Mouse (Mus musculus) testis, adult 2 months (tissue): Measurements from ENCODE around the gene Arhgef17. TPM values are rescaled to one million over a fixed set of nuclear protein-coding genes. Genes with fewer than 3 reads are reported as not detected.

Experiments
- H3K27ac ChIP-seq: fragments of 200-500 bp; 2 replicates; pipeline ENCODE4 v1.5.1; 2012; ENCODE audit warnings: low read depth, low read length; ENCODE audit not compliant: control insufficient read depth, insufficient read depth
- H3K27me3 ChIP-seq: fragments of 200-500 bp; 2 replicates; pipeline ENCODE4 v1.6.1; 2012; ENCODE audit warnings: mild to moderate bottlenecking, low read length, moderate library complexity; ENCODE audit not compliant: control insufficient read depth, insufficient read depth
- H3K36me3 ChIP-seq: fragments of 200-500 bp; 2 replicates; pipeline ENCODE4 v1.6.1; 2012; ENCODE audit warnings: mild to moderate bottlenecking, low read length; ENCODE audit not compliant: control insufficient read depth, insufficient read depth
- H3K4me1 ChIP-seq: fragments of 200-500 bp; 2 replicates; pipeline ENCODE4 v1.6.1; 2012; ENCODE audit warnings: low read length; ENCODE audit not compliant: control insufficient read depth, insufficient read depth
- H3K4me3 ChIP-seq: fragments of 200-500 bp; 2 replicates; pipeline ENCODE4 v1.5.1; 2012; ENCODE audit warnings: low read depth, mild to moderate bottlenecking, low read length, moderate library complexity, mixed read lengths; ENCODE audit not compliant: control insufficient read depth
- CTCF ChIP-seq: fragments of 200-500 bp; IDR thresholded peaks from 2 replicates; pipeline ENCODE4 v1.5.1; 2012; ENCODE audit warnings: low read depth, mild to moderate bottlenecking, inconsistent platforms, low read length, moderate library complexity; ENCODE audit not compliant: control insufficient read depth, insufficient read depth, insufficient replicate concordance
- POLR2A ChIP-seq: fragments of 200-500 bp; IDR thresholded peaks from 2 replicates; pipeline ENCODE4 v1.6.1; 2012; ENCODE audit warnings: low read depth, mild to moderate bottlenecking, inconsistent platforms, low read length, moderate library complexity; ENCODE audit not compliant: control insufficient read depth
- polyA plus RNA-seq: library from polyadenylated mRNA; depleted of rRNA; stranded (reverse); fragments of >200 nt; gene quantifications from 2 replicates; pipeline ENCODE4 v1.2.3, GENCODE M21; 2012; rRNA removed

Gene Arhgef17
- polyA plus RNA-seq, 1 experiment, result 2.8 TPM

- H3K27me3 ChIP-seq, result no peaks in the 10 kb centered on the region
- H3K27ac ChIP-seq, result no peak overlapping the region
- H3K36me3 ChIP-seq, result no peaks in the 10 kb centered on the region
- H3K4me3 ChIP-seq, result no peak overlapping the region
- TF ChIP-seq POLR2A (no peak), CTCF (no peak)
- H3K4me1 ChIP-seq, result no peaks in the 10 kb centered on the region
Measured at GRCm38 (mm10) chr7:100824661-100825060, 107.2 kb downstream of the Arhgef17 start.

Other genes with a start within 250 kb of the Arhgef17 start
- 26.4 and 27.0 TPM in 2 replicates for gene Fam168a, start 225.5 kb downstream of the Arhgef17 start, polyA plus RNA-seq
- gene Relt, start 68.7 kb downstream of the Arhgef17 start, polyA plus RNA-seq, result 3.1 and 4.8 TPM in 2 replicates
- gene P2ry6, start 42.5 kb upstream of the Arhgef17 start, polyA plus RNA-seq, result 2.1 and 2.9 TPM in 2 replicates
- gene P2ry2, start 80.8 kb upstream of the Arhgef17 start, polyA plus RNA-seq, result 2.3 and 3.5 TPM in 2 replicates
- gene Fchsd2, start 160.8 kb upstream of the Arhgef17 start, polyA plus RNA-seq, result 4.2 and 5.8 TPM in 2 replicates